Mouse (Mus musculus): Measurements from ENCODE around the gene Prelid1. TPM values are rescaled to one million over a fixed set of nuclear protein-coding genes. Genes with fewer than 3 reads are reported as not detected.

Prelid1 gene
- polyA plus RNA-seq, 1 experiment from 2014 or later = 413 TPM

GRCm38 (mm10) chr13:55329109-55329682, 8.9 kb downstream of the Prelid1 start:
- DNase-seq (ENCODE audit: low spot score) (peak; percentile 68), ATAC-seq (ENCODE audit: low read depth) (peak; percentile 6)
- Histone ChIP-seq H3K4me3 (ENCODE audit: low read depth, low read length) (peak overlapping the region; percentile 75), H3K27me3 (replicated peaks; ENCODE audit: control insufficient read depth, insufficient read depth, low read length) (no peaks in the 10 kb centered on the region), H3K9ac (ENCODE audit: low read depth, low read length) (peak overlapping the region; percentile 73), H3K36me3 (ENCODE audit: control insufficient read depth, insufficient read depth, low read length) (peaks cover 21% of the 10 kb centered on the region), H3K4me1 (ENCODE audit: control insufficient read depth, insufficient read depth, low read length) (peaks cover 17% of the 10 kb centered on the region; the same call in 1 of the 2 replicates), H3K9me3 (ENCODE audit: control insufficient read depth, low read length) (no peaks in the 10 kb centered on the region), H3K4me2 (ENCODE audit: low read depth, low read length) (peak overlapping the region; percentile 92), H3K27ac (replicated peaks; ENCODE audit: low read depth, low read length) (peak overlapping the region; percentile 48)
- 0% methylated on average over 20 of the region's 29 CpGs for WGBS

GRCm38 (mm10) chr13:55329683-55330566, 9.6 kb downstream of the Prelid1 start, which contains the start of gene Mxd3:
TSS of gene Mxd3 (minus strand) at chr13:55329823.
- peak within 1 kb of the TSS; percentile 92 for H3K4me2 ChIP-seq (ENCODE audit: low read depth, low read length)
- H3K36me3 ChIP-seq (ENCODE audit: control insufficient read depth, insufficient read depth, low read length) = peaks cover 16% of the 10 kb centered on the region
- H3K4me1 ChIP-seq (ENCODE audit: control insufficient read depth, insufficient read depth, low read length) = peaks cover 17% of the 10 kb centered on the region; the same call in 1 of the 2 replicates
- H3K9me3 ChIP-seq (ENCODE audit: control insufficient read depth, low read length) = no peaks in the 10 kb centered on the region
- DNase-seq (ENCODE audit: low spot score) (peak; percentile 93), ATAC-seq (ENCODE audit: low read depth) (peak; percentile 88)
- peak within 1 kb of the TSS; percentile 75 for H3K4me3 ChIP-seq (ENCODE audit: low read depth, low read length)
- H3K27ac ChIP-seq (replicated peaks; ENCODE audit: low read depth, low read length) = peak within 1 kb of the TSS; percentile 89
- peak within 1 kb of the TSS; percentile 73 for H3K9ac ChIP-seq (ENCODE audit: low read depth, low read length)
- WGBS = under 1% methylated on average over 29 of the region's 82 CpGs
- no peaks in the 10 kb centered on the region for H3K27me3 ChIP-seq (replicated peaks; ENCODE audit: control insufficient read depth, insufficient read depth, low read length)

- WGBS = 40% methylated on average over 14 of the region's 14 CpGs
- ATAC-seq (ENCODE audit: low read depth) = no peak; the same call in 1 of the 2 replicates
- peak overlapping the region; percentile 89 for H3K27ac ChIP-seq (replicated peaks; ENCODE audit: low read depth, low read length)
- H3K4me3 ChIP-seq (ENCODE audit: low read depth, low read length) = peak overlapping the region; percentile 75
- no peak for DNase-seq (ENCODE audit: low spot score)
- no peaks in the 10 kb centered on the region for H3K9me3 ChIP-seq (ENCODE audit: control insufficient read depth, low read length)
- H3K27me3 ChIP-seq (replicated peaks; ENCODE audit: control insufficient read depth, insufficient read depth, low read length) = no peaks in the 10 kb centered on the region
- H3K9ac ChIP-seq (ENCODE audit: low read depth, low read length) = peak overlapping the region; percentile 73
- H3K4me1 ChIP-seq (ENCODE audit: control insufficient read depth, insufficient read depth, low read length) = peaks cover 17% of the 10 kb centered on the region; the same call in 1 of the 2 replicates
- peaks cover 8% of the 10 kb centered on the region for H3K36me3 ChIP-seq (ENCODE audit: control insufficient read depth, insufficient read depth, low read length)
- peak overlapping the region; percentile 92 for H3K4me2 ChIP-seq (ENCODE audit: low read depth, low read length)
These were observed 10.5 kb downstream of the Prelid1 start for GRCm38 (mm10) chr13:55330567-55331400.

- Histone ChIP-seq H3K36me3 (ENCODE audit: control insufficient read depth, insufficient read depth, low read length) (no peaks in the 10 kb centered on the region), H3K4me1 (ENCODE audit: control insufficient read depth, insufficient read depth, low read length) (peaks cover 17% of the 10 kb centered on the region; the same call in 1 of the 2 replicates), H3K9me3 (ENCODE audit: control insufficient read depth, low read length) (no peaks in the 10 kb centered on the region), H3K27me3 (replicated peaks; ENCODE audit: control insufficient read depth, insufficient read depth, low read length) (no peaks in the 10 kb centered on the region), H3K9ac (ENCODE audit: low read depth, low read length) (no peak overlapping the region), H3K4me3 (ENCODE audit: low read depth, low read length) (no peak overlapping the region), H3K4me2 (ENCODE audit: low read depth, low read length) (no peak overlapping the region), H3K27ac (replicated peaks; ENCODE audit: low read depth, low read length) (no peak overlapping the region)
- 77% methylated on average over 3 of the region's 3 CpGs for WGBS
- ATAC-seq (ENCODE audit: low read depth) (no peak), DNase-seq (ENCODE audit: low spot score) (no peak)
These were observed 12.0 kb downstream of the Prelid1 start for GRCm38 (mm10) chr13:55332331-55332730.

GRCm38 (mm10) chr13:55335701-55336100, 15.4 kb downstream of the Prelid1 start:
- Histone ChIP-seq H3K27ac (replicated peaks; ENCODE audit: low read depth, low read length) (no peak overlapping the region), H3K9me3 (ENCODE audit: control insufficient read depth, low read length) (no peaks in the 10 kb centered on the region), H3K4me2 (ENCODE audit: low read depth, low read length) (no peak overlapping the region), H3K9ac (ENCODE audit: low read depth, low read length) (no peak overlapping the region), H3K36me3 (ENCODE audit: control insufficient read depth, insufficient read depth, low read length) (no peaks in the 10 kb centered on the region), H3K4me1 (ENCODE audit: control insufficient read depth, insufficient read depth, low read length) (0 out of 2 replicates have a peak, but pooled peaks cover 4% of the 10 kb centered on the region), H3K4me3 (ENCODE audit: low read depth, low read length) (no peak overlapping the region), H3K27me3 (replicated peaks; ENCODE audit: control insufficient read depth, insufficient read depth, low read length) (no peaks in the 10 kb centered on the region)
- DNase-seq (ENCODE audit: low spot score) (no peak), ATAC-seq (ENCODE audit: low read depth) (no peak)
- 94% methylated on average over 4 of the region's 4 CpGs for WGBS

- no peak overlapping the region for H3K9ac ChIP-seq (ENCODE audit: low read depth, low read length)
- DNase-seq (ENCODE audit: low spot score) (no peak), ATAC-seq (ENCODE audit: low read depth) (no peak)
- no peaks in the 10 kb centered on the region for H3K9me3 ChIP-seq (ENCODE audit: control insufficient read depth, low read length)
- H3K4me2 ChIP-seq (ENCODE audit: low read depth, low read length) = no peak overlapping the region
- H3K27me3 ChIP-seq (replicated peaks; ENCODE audit: control insufficient read depth, insufficient read depth, low read length) = no peaks in the 10 kb centered on the region
- H3K4me3 ChIP-seq (ENCODE audit: low read depth, low read length) = no peak overlapping the region
- 60% methylated on average over 9 of the region's 10 CpGs for WGBS
- H3K27ac ChIP-seq (replicated peaks; ENCODE audit: low read depth, low read length) = no peak overlapping the region
- no peaks in the 10 kb centered on the region for H3K4me1 ChIP-seq (ENCODE audit: control insufficient read depth, insufficient read depth, low read length)
- no peaks in the 10 kb centered on the region for H3K36me3 ChIP-seq (ENCODE audit: control insufficient read depth, insufficient read depth, low read length)
These were observed 17.2 kb downstream of the Prelid1 start for GRCm38 (mm10) chr13:55337341-55337975.

GRCm38 (mm10) chr13:55338131-55339054, 18.1 kb downstream of the Prelid1 start:
- Histone ChIP-seq H3K9me3 (ENCODE audit: control insufficient read depth, low read length) (no peaks in the 10 kb centered on the region), H3K4me3 (ENCODE audit: low read depth, low read length) (no peak overlapping the region), H3K27me3 (replicated peaks; ENCODE audit: control insufficient read depth, insufficient read depth, low read length) (no peaks in the 10 kb centered on the region), H3K9ac (ENCODE audit: low read depth, low read length) (no peak overlapping the region), H3K4me2 (ENCODE audit: low read depth, low read length) (no peak overlapping the region), H3K27ac (replicated peaks; ENCODE audit: low read depth, low read length) (no peak overlapping the region), H3K36me3 (ENCODE audit: control insufficient read depth, insufficient read depth, low read length) (no peaks in the 10 kb centered on the region), H3K4me1 (ENCODE audit: control insufficient read depth, insufficient read depth, low read length) (no peaks in the 10 kb centered on the region)
- DNase-seq (ENCODE audit: low spot score) = no peak
- ATAC-seq (ENCODE audit: low read depth) = no peak
- 71% methylated on average over 12 of the region's 12 CpGs for WGBS
